Mouse (Mus musculus) layer of hippocampus, adult 8-10 months (tissue): ENCODE measurements around the gene Cda. TPM values are rescaled to one million over a fixed set of nuclear protein-coding genes. Genes with fewer than 3 reads are reported as not detected.

Source experiments
- DNase-seq, 2 experiments: peaks; one replicate each; pipeline ENCODE4 v3.0.0; 2022; ENCODE audit warnings: low spot score in 2 of 2
- total RNA-seq, 4 experiments: library from RNA; stranded (reverse); gene quantifications; 2 replicates each; pipeline ENCODE4 v1.2.4; 2022

Cda gene
- total RNA-seq: 1 to 10 TPM; 2.0 to 3.2 (median 2.7) TPM

GRCm38 (mm10) chr4:138367641-138368497, at the start of gene Cda:
Cda (minus strand) TSS chr4:138367992.
- peak in 1 of 2 experiments; percentile 32 for DNase-seq

- no peak for DNase-seq
Observed at GRCm38 (mm10) chr4:138416414-138416813, 48.6 kb upstream of the Cda start.

GRCm38 (mm10) chr4:138415991-138416390, 48.2 kb upstream of the Cda start:
- DNase-seq: peak; percentile 49 to 57

GRCm38 (mm10) chr4:138414725-138415124, 46.9 kb upstream of the Cda start:
- DNase-seq: peak in 1 of 2 experiments; percentile 51

GRCm38 (mm10) chr4:138411504-138412121, 43.8 kb upstream of the Cda start:
- DNase-seq: no peak

GRCm38 (mm10) chr4:138411011-138411410, 43.2 kb upstream of the Cda start:
- no peak for DNase-seq

- DNase-seq: no peak
Observed at GRCm38 (mm10) chr4:138407479-138408194, 39.8 kb upstream of the Cda start.

GRCm38 (mm10) chr4:138404806-138405205, 37.0 kb upstream of the Cda start:
- no peak for DNase-seq

- no peak for DNase-seq
Observed at GRCm38 (mm10) chr4:138396711-138397110, 28.9 kb upstream of the Cda start.

- peak; percentile 66 to 80 for DNase-seq
Observed at GRCm38 (mm10) chr4:138395971-138396645, 28.3 kb upstream of the Cda start, which contains the start of gene Fam43b. Fam43b (minus strand) TSS chr4:138396528.

- peak in 1 of 2 experiments; percentile 49 for DNase-seq
Observed at GRCm38 (mm10) chr4:138395087-138395970, 27.5 kb upstream of the Cda start.

- no peak for DNase-seq
Observed at GRCm38 (mm10) chr4:138393703-138394102, 25.9 kb upstream of the Cda start.

- DNase-seq: no peak
Observed at GRCm38 (mm10) chr4:138383789-138384188, 16.0 kb upstream of the Cda start.

- DNase-seq: no peak
Observed at GRCm38 (mm10) chr4:138382462-138382861, 14.7 kb upstream of the Cda start.

GRCm38 (mm10) chr4:138380132-138380689, 12.4 kb upstream of the Cda start:
- no peak for DNase-seq

GRCm38 (mm10) chr4:138379091-138379840, 11.5 kb upstream of the Cda start:
- DNase-seq: peak; percentile 66 to 78

GRCm38 (mm10) chr4:138377526-138377925, 9.7 kb upstream of the Cda start:
- DNase-seq: peak in 1 of 2 experiments; percentile 56

GRCm38 (mm10) chr4:138375117-138375516, 7.3 kb upstream of the Cda start:
- no peak for DNase-seq

GRCm38 (mm10) chr4:138370996-138371516, 3.3 kb upstream of the Cda start:
- no peak for DNase-seq
